Mouse (Mus musculus) limb, embryonic 14.5 days (tissue): ENCODE measurements around the gene Krt5. TPM values are rescaled to one million over a fixed set of nuclear protein-coding genes. Genes with fewer than 3 reads are reported as not detected.
"Not testable (repeated sequence)": the region's sequence is repeated elsewhere in the genome, so short reads cannot be mapped to it uniquely, and the experiment has no call there.

ENCODE experiments used
- ATAC-seq: fragments of 200-750 bp; cut with Nextera tagmentation; 2 replicates; pipeline ENCODE4 v1.8.0; 2017; ENCODE audit warnings: low read depth, moderate number of reproducible peaks, moderate TSS enrichment; ENCODE audit not compliant: low FRiP score
- DNase-seq: peaks from one replicate; pipeline ENCODE4 v3.0.0-alpha.2; 2015; ENCODE audit warnings: low spot score
- H3K27ac ChIP-seq: fragments of 300-500 bp; sonication (generic); replicated peaks from 2 replicates; pipeline ENCODE4 v1.5.1; 2014; ENCODE audit warnings: low read depth, mild to moderate bottlenecking, low read length, moderate library complexity, mixed read lengths
- H3K27me3 ChIP-seq: fragments of 300-500 bp; sonication (generic); 2 replicates; pipeline ENCODE4 v1.6.1; 2014; ENCODE audit warnings: low read length, mixed read lengths; ENCODE audit not compliant: control insufficient read depth, insufficient read depth
- H3K36me3 ChIP-seq: fragments of 300-500 bp; sonication (generic); 2 replicates; pipeline ENCODE4 v1.6.1; 2014; ENCODE audit warnings: mild to moderate bottlenecking, low read length, moderate library complexity, mixed read lengths; ENCODE audit not compliant: control insufficient read depth, insufficient read depth
- H3K4me1 ChIP-seq: fragments of 300-500 bp; sonication (generic); 2 replicates; pipeline ENCODE4 v1.6.1; 2014; ENCODE audit warnings: antibody characterized with exemption, low read length, mixed read lengths; ENCODE audit not compliant: control insufficient read depth, insufficient read depth
- H3K4me2 ChIP-seq: fragments of 300-500 bp; sonication (generic); replicated peaks from 2 replicates; pipeline ENCODE4 v1.6.1; 2014; ENCODE audit warnings: low read depth, mild to moderate bottlenecking, low read length, moderate library complexity; ENCODE audit not compliant: severe bottlenecking
- H3K4me3 ChIP-seq: fragments of 300-500 bp; sonication (generic); replicated peaks from 2 replicates; pipeline ENCODE4 v1.5.1; 2014; ENCODE audit warnings: low read length
- H3K9ac ChIP-seq: fragments of 300-500 bp; sonication (generic); 2 replicates; pipeline ENCODE4 v1.6.1; 2014; ENCODE audit warnings: mild to moderate bottlenecking, low read depth, low read length, moderate library complexity; ENCODE audit not compliant: severe bottlenecking
- H3K9me3 ChIP-seq: fragments of 300-500 bp; sonication (generic); 2 replicates; pipeline ENCODE4 v1.6.1; 2016; ENCODE audit warnings: low read length; ENCODE audit not compliant: control insufficient read depth
- POLR2A ChIP-seq: fragments of 200-500 bp; IDR thresholded peaks from 2 replicates; pipeline ENCODE4 v1.8.0; 2012; ENCODE audit warnings: inconsistent platforms, mild to moderate bottlenecking, moderate library complexity, borderline replicate concordance; ENCODE audit not compliant: insufficient read depth, insufficient read length; ENCODE audit errors: extremely low read depth
- WGBS: fragments of 180-500 bp; shearing (Covaris S2); extraction: QIAGEN DNeasy Blood & Tissue Kit; methylation state at CpG from one replicate; pipeline ENCODE4 v1.1.7; 2014; 5-methylcytosine and 5-hydroxymethylcytosine counted together
- polyA plus RNA-seq, 2 experiments: library from polyadenylated mRNA; depleted of rRNA in 1 of 2; stranded (reverse) in 1 of 2; unstranded in 1 of 2; fragments of >200 nt; fragmentation: Nextera tagmentation in 1 of 2; extraction: Ambion mirVana in 1 of 2; gene quantifications; 2 replicates each; pipeline versions ENCODE4 v1.2.1 to v1.2.3; 2012 to 2014

Gene Krt5
- polyA plus RNA-seq, 2 experiments: 215 to 422 TPM

GRCm38 (mm10) chr15:101699866-101700265, 12.8 kb downstream of the Krt5 start:
- Histone ChIP-seq H3K9ac (no peak overlapping the region), H3K4me2 (no peak overlapping the region), H3K27me3 (no peaks in the 10 kb centered on the region), H3K4me1 (no peaks in the 10 kb centered on the region), H3K9me3 (no peaks in the 10 kb centered on the region), H3K4me3 (no peak overlapping the region), H3K36me3 (no peaks in the 10 kb centered on the region), H3K27ac (no peak overlapping the region)
- TF ChIP-seq POLR2A: no peak
- 71% methylated on average over 8 of the region's 8 CpGs for WGBS
- ATAC-seq (no peak), DNase-seq (no peak)

GRCm38 (mm10) chr15:101699192-101699591, 13.5 kb downstream of the Krt5 start:
- Histone ChIP-seq H3K9ac (no peak overlapping the region), H3K27me3 (no peaks in the 10 kb centered on the region), H3K9me3 (no peaks in the 10 kb centered on the region), H3K4me1 (no peaks in the 10 kb centered on the region), H3K27ac (no peak overlapping the region), H3K4me2 (no peak overlapping the region), H3K4me3 (no peak overlapping the region), H3K36me3 (no peaks in the 10 kb centered on the region)
- no peak for DNase-seq
- 64% methylated on average over 3 of the region's 3 CpGs for WGBS
- no peak for TF ChIP-seq POLR2A
- no peak for ATAC-seq

- no peak for DNase-seq
- Histone ChIP-seq H3K4me2 (no peak overlapping the region), H3K36me3 (no peaks in the 10 kb centered on the region), H3K4me3 (no peak overlapping the region), H3K9ac (no peak overlapping the region), H3K27me3 (no peaks in the 10 kb centered on the region), H3K9me3 (no peaks in the 10 kb centered on the region), H3K27ac (no peak overlapping the region), H3K4me1 (no peaks in the 10 kb centered on the region)
- no peak for TF ChIP-seq POLR2A
- no peak for ATAC-seq
- WGBS: 71% methylated on average over 8 of the region's 8 CpGs
Measured at GRCm38 (mm10) chr15:101697326-101698188, 15.1 kb downstream of the Krt5 start.

GRCm38 (mm10) chr15:101694207-101694606, 18.5 kb downstream of the Krt5 start, which contains the start of gene Krt6a:
Gene Krt6a (minus strand): TSS chr15:101694307.
- Histone ChIP-seq H3K4me1 (no peaks in the 10 kb centered on the region), H3K27ac (no peak within 1 kb of the TSS), H3K27me3 (no peaks in the 10 kb centered on the region), H3K9ac (no peak within 1 kb of the TSS), H3K9me3 (no peaks in the 10 kb centered on the region), H3K4me2 (no peak within 1 kb of the TSS), H3K36me3 (no peaks in the 10 kb centered on the region), H3K4me3 (no peak within 1 kb of the TSS)
- ATAC-seq (no peak), DNase-seq (no peak)
- no peak for TF ChIP-seq POLR2A
- 71% methylated on average over 5 of the region's 5 CpGs for WGBS

- not testable (repeated sequence) for H3K36me3 ChIP-seq, H3K9me3 ChIP-seq, DNase-seq, H3K27me3 ChIP-seq, H3K4me2 ChIP-seq, H3K9ac ChIP-seq, ATAC-seq, H3K4me1 ChIP-seq, H3K4me3 ChIP-seq, H3K27ac ChIP-seq
- WGBS: 89% methylated on average over 5 of the region's 5 CpGs
Measured at GRCm38 (mm10) chr15:101690460-101690859, 22.2 kb downstream of the Krt5 start.
